Mouse (Mus musculus) mouse embryonic stem cell (cell line): ENCODE measurements around the gene Pfn4.
"Not testable (repeated sequence)": the region's sequence is repeated elsewhere in the genome, so short reads cannot be mapped to it uniquely, and the experiment has no call there.

ENCODE experiments used
- in situ Hi-C, 2 experiments: fragments of 300-500 bp; cut with MboI; formaldehyde crosslinking; loops; 1 replicate in 1 of 2; 3 replicates in 1 of 2; pipeline ENCODE4 v1.14.3; 2019 to 2020; ENCODE audit warnings: low sequenced_read_pairs in 2 of 2, low pct_unique_long_range_greater_than_20kb in 1 of 2, mixed read lengths in 1 of 2; ENCODE audit not compliant: unreplicated experiment in 1 of 2

Gene Pfn4

GRCm38 (mm10) chr12:4781725-4782404 is 13.0 kb downstream of the Pfn4 start:
- in situ Hi-C loops, result not testable (repeated sequence)

- in situ Hi-C loops, result no loop called here
Measured at GRCm38 (mm10) chr12:4783598-4783997, 14.8 kb downstream of the Pfn4 start.

GRCm38 (mm10) chr12:4784466-4784865 is 15.6 kb downstream of the Pfn4 start:
- in situ Hi-C loops, result no loop called here

- in situ Hi-C loops, result not testable (repeated sequence)
Measured at GRCm38 (mm10) chr12:4788128-4788527, 19.3 kb downstream of the Pfn4 start.

- in situ Hi-C loops, result no loop called here
Measured at GRCm38 (mm10) chr12:4793718-4794117, 24.9 kb downstream of the Pfn4 start.

DNA sequence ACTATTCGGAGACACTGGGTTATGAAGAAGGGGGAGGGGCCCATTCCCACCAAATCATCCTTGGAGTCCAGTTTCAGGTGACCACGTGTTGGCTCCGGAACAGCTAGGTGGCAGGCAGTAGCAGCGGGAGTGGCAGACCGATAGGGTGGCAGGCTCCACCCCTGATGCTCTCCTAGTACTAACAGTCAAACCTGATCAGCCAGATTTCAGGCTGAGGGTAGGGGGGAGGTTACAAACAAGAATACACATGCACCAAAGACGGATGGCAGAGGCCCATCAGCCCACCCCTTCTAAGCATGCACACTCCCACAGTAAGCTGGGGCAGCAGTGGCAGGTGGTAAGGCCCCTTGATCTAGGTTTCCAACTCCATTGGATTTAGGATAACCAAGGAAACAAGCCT is 28.6 kb downstream of the Pfn4 start:
- in situ Hi-C loops, result not testable (repeated sequence)

DNA sequence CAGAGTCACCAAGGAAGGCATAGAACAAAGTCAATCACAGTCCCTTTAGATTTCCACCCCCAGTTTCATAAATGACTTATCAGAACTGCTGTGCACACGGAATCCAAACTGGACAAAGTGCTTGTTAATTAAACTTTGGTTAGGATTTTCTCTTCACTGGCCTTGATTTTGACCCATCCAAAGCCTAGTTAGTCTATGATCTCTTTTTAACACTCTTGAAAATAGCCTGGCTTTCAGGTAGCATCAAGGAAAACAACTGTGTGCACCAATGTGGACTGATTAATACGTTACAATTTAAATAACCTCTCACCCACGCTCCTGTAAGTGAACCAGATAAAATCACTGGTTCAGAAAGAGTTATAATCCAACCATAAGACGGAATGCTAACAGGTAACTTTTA is 42.2 kb downstream of the Pfn4 start:
- in situ Hi-C loops, result no loop called here

DNA sequence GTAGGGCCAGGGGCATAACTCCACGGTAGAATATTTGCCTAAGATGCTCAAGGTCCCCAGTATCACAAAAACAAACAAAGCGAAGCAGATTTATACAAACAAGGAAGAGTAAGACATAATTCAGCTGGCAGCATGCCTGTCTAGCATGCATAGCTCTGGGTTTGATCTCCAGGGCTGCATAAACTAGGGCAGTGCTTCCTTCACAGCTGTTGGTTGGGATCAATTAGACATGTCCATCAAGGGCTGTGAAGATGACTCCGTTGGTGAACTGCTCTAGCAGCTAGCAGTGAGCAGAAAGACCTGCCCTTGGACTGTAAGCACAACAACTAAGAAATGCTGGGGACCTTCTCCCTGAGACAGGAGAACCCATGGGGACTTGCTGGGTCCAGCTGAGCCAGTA is 42.9 kb downstream of the Pfn4 start:
- in situ Hi-C loops, result no loop called here

DNA sequence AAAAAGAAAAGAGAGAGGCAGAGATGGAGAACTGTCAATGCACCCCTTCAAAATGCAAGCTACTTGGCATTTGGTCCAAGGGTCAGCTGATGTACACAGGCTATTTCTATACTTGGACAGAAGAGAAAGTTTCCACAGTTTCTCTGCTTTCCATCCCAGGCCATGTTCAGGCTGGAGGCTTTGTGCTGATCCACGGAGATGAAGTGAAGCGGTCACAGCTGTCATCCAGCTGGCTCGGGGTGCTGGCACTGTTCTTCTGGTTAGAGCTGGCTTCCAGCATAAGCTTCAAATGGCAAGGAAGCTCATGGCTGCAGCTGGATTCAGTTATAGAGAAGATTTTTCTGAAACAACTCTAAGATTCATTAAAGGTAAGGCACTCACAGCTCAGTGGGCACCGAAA is 44.8 kb downstream of the Pfn4 start:
- in situ Hi-C loops, result no loop called here

DNA sequence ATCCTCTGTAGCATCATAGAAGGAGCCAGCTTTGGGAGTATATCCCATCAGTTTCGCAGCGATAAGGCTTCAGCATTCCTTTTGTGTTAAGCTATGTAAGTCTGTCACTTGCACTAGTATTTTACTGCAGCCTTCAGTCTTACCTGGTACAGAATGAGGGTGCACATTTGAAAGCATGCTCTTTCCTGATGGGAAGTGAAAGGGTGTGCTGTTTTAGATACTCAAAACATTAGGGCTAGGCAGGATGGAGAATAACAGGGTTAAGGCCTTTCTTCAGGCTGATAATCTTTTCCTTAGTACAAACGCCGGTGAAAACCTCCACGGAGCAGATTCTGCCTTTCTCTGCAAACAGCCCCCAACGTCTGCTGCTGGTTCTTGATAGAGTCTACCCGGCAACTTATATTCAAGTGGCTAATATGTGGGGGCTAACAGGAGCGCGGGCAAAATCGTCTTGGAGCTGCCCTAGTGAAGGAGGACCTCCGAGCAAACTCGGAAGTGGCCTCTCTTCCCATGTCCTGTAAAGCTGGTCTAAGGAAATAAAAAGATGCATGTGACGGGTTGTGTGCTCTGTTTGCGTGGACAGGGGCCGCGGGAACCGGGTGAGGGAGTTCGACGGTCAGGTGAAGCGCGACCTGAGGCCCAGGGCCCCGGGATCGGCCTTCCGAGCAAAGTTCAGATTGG is 48.0 kb downstream of the Pfn4 start:
- in situ Hi-C loops, result no loop called here

GRCm38 (mm10) chr12:4817361-4818101 is 48.7 kb downstream of the Pfn4 start, which contains the start of gene Sf3b6:
Sf3b6 (plus strand) TSS chr12:4817544.
- in situ Hi-C loops, result no loop called here

- in situ Hi-C loops, result no loop called here
Measured at GRCm38 (mm10) chr12:4827256-4827655, 58.4 kb downstream of the Pfn4 start.
